Mouse (Mus musculus): ENCODE data around the gene Tjap1.

DNA sequence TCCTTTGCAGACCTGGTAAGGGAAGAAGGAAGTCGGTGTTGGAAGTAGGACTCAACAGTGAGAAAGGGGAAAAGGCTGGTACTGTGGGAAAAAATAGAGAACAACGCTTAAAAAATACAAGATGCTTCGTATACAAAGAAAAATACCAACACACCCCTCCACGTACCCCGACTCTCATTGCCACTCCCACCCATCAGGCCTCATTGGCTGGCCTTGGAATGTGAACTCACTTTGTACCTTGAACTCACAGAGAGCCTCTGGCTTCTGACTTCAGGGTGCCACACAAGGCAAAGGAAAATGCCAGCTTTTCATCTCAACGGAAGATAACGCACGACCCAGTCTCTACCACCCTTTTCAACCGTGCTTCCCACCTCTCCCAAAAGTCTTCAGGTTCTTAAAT, 314 bp upstream of the Tjap1 start:
- TF ChIP-seq CTCF (IDR thresholded peaks at IDR 0.05; ENCODE audit: low read depth) (no peak), EP300 (IDR thresholded peaks at IDR 0.05; ENCODE audit: low read depth) (no peak)

Measured in heart, postnatal 0 days (tissue).